Mouse (Mus musculus) cortical plate, adult 2 months (tissue): ENCODE results near the gene Fap.

ENCODE experiments used
- CTCF ChIP-seq: fragments of 200-500 bp; IDR thresholded peaks from 2 replicates; pipeline ENCODE4 v1.5.1; 2011; ENCODE audit warnings: mild to moderate bottlenecking, control low read depth, low read length; ENCODE audit not compliant: insufficient read depth; ENCODE audit errors: extremely low read depth
- POLR2A ChIP-seq: fragments of 200-500 bp; IDR thresholded peaks from 2 replicates; pipeline ENCODE4 v1.6.1; 2011; ENCODE audit warnings: mild to moderate bottlenecking, low read length, control low read depth; ENCODE audit not compliant: insufficient read depth; ENCODE audit errors: extremely low read depth

GRCm38 (mm10) chr2:62574962-62575361 lies 1.1 kb upstream of the Fap start:
- TF ChIP-seq POLR2A: no peak
- TF ChIP-seq CTCF: no peak
